Mouse (Mus musculus) ES-E14 (cell line): Measurements from ENCODE around the gene Esf1.

ENCODE experiments used
- CHD2 ChIP-seq: IDR thresholded peaks from 2 replicates; pipeline ENCODE4 v1.6.1; 2014; ENCODE audit warnings: mild to moderate bottlenecking, low read depth, low read length, inconsistent platforms
- HCFC1 ChIP-seq: IDR thresholded peaks from 2 replicates; pipeline ENCODE4 v1.6.1; 2012; ENCODE audit warnings: low read length, inconsistent platforms, borderline replicate concordance; ENCODE audit not compliant: insufficient read depth
- MAFK ChIP-seq: IDR thresholded peaks from 2 replicates; pipeline ENCODE4 v1.6.1; 2014; ENCODE audit warnings: mild to moderate bottlenecking, low read depth, low read length, inconsistent platforms; ENCODE audit not compliant: insufficient read depth
- ZC3H11A ChIP-seq: IDR thresholded peaks from 2 replicates; pipeline ENCODE4 v1.6.1; 2012; ENCODE audit warnings: low read depth, mild to moderate bottlenecking, inconsistent platforms, low read length, borderline replicate concordance
- ZNF384 ChIP-seq: IDR thresholded peaks from 2 replicates; pipeline ENCODE4 v1.6.1; 2012; ENCODE audit warnings: low read depth, low read length, inconsistent platforms

DNA sequence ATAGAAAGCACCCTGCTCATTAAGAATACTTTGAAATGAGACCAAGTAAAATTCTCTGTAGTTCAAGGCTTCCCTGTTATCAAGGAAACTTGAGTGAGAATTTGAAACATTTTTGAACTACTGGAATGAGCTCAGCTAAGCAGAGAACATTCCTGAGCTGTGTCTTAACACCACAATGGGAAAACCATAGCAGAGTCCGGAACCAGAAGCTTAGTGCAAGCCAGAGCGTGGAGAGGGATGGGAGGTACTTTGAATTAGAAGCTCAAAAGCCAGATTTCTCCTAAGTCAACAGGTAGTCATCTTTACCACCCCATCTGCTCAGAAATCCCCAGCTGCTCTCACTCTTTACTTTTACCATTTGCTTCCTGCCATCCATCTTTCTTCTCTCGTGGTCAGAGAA is 65.4 kb downstream of the Esf1 start:
- no peak for TF ChIP-seq MAFK
- no peak for TF ChIP-seq ZNF384
- no peak for TF ChIP-seq ZC3H11A
- TF ChIP-seq HCFC1: no peak
- TF ChIP-seq CHD2: no peak
